Mouse (Mus musculus): Measurements from ENCODE around the gene Rgs10. TPM values are rescaled to one million over a fixed set of nuclear protein-coding genes. Genes with fewer than 3 reads are reported as not detected.

Rgs10 gene
- polyA plus RNA-seq, 1 experiment from 2014 or later, result 32.6 TPM

- no peak overlapping the region for H3K4me2 ChIP-seq (replicated peaks; ENCODE audit: low read depth, low read length)
Measured at GRCm38 (mm10) chr7:128330981-128331380, 87.6 kb downstream of the Rgs10 start.

GRCm38 (mm10) chr7:128324977-128325376 is 93.6 kb downstream of the Rgs10 start:
- H3K9ac ChIP-seq (replicated peaks; ENCODE audit: low read depth, low read length), result no peak overlapping the region
- H3K27me3 ChIP-seq (ENCODE audit: control insufficient read depth, insufficient read depth, low read length), result no peaks in the 10 kb centered on the region
- no peaks in the 10 kb centered on the region for H3K9me3 ChIP-seq (ENCODE audit: control insufficient read depth, low read depth, low read length)
- H3K4me1 ChIP-seq (ENCODE audit: control insufficient read depth, insufficient read depth, low read length), result peaks cover 10% of the 10 kb centered on the region; the same call in 1 of the 2 replicates
- no peak overlapping the region for H3K4me2 ChIP-seq (replicated peaks; ENCODE audit: low read depth, low read length)
- no peaks in the 10 kb centered on the region for H3K36me3 ChIP-seq (ENCODE audit: control insufficient read depth, insufficient read depth, low read length)
- no peak overlapping the region for H3K4me3 ChIP-seq (ENCODE audit: low read depth, low read length)
- 76% methylated on average over 1 of the region's 1 CpGs for WGBS
- no peak for ATAC-seq (ENCODE audit: insufficient number of reproducible peaks, insufficient read depth, low FRiP score, low read depth)
- no peak overlapping the region for H3K27ac ChIP-seq (ENCODE audit: low read length)

More at GRCm38 (mm10) chr7:128330981-128331380, 87.6 kb downstream of the Rgs10 start:
- H3K36me3 ChIP-seq (ENCODE audit: control insufficient read depth, insufficient read depth, low read length), result no peaks in the 10 kb centered on the region
- H3K27me3 ChIP-seq (ENCODE audit: control insufficient read depth, insufficient read depth, low read length), result no peaks in the 10 kb centered on the region
- H3K27ac ChIP-seq (ENCODE audit: low read length), result no peak overlapping the region
- 55% methylated on average over 9 of the region's 9 CpGs for WGBS
- H3K4me1 ChIP-seq (ENCODE audit: control insufficient read depth, insufficient read depth, low read length), result no peaks in the 10 kb centered on the region
- no peaks in the 10 kb centered on the region for H3K9me3 ChIP-seq (ENCODE audit: control insufficient read depth, low read depth, low read length)
- no peak overlapping the region for H3K9ac ChIP-seq (replicated peaks; ENCODE audit: low read depth, low read length)
- ATAC-seq (ENCODE audit: insufficient number of reproducible peaks, insufficient read depth, low FRiP score, low read depth), result no peak
- H3K4me3 ChIP-seq (ENCODE audit: low read depth, low read length), result no peak overlapping the region

Other genes starting within 250 kb of the Rgs10 start
- 0.41 TPM in 1 of 2 replicates, not detected in the other for gene Cox6a2, start 212.4 kb downstream of the Rgs10 start, polyA plus RNA-seq (2014; fragmentation: Nextera tagmentation; extraction: Ambion mirVana)
- gene Armc5, start 181.4 kb downstream of the Rgs10 start, polyA plus RNA-seq (2014; fragmentation: Nextera tagmentation; extraction: Ambion mirVana), result 11.5 and 12.2 TPM in 2 replicates
- 9.7 and 9.9 TPM in 2 replicates for gene 9130023H24Rik, start 180.7 kb downstream of the Rgs10 start, polyA plus RNA-seq (2014; fragmentation: Nextera tagmentation; extraction: Ambion mirVana)
- 203 and 205 TPM in 2 replicates for gene Tgfb1i1, start 171.9 kb downstream of the Rgs10 start, polyA plus RNA-seq (2014; fragmentation: Nextera tagmentation; extraction: Ambion mirVana)
- gene Slc5a2, start 153.1 kb downstream of the Rgs10 start, polyA plus RNA-seq (2014; fragmentation: Nextera tagmentation; extraction: Ambion mirVana), result 1.00 and 2.5 TPM in 2 replicates
- gene BC017158, start 120.6 kb downstream of the Rgs10 start, polyA plus RNA-seq (2014; fragmentation: Nextera tagmentation; extraction: Ambion mirVana), result 36.8 and 42.8 TPM in 2 replicates
- gene Tial1, start 43.0 kb upstream of the Rgs10 start, polyA plus RNA-seq (2014; fragmentation: Nextera tagmentation; extraction: Ambion mirVana), result 46.6 and 48.8 TPM in 2 replicates
- gene Bag3, start 104.9 kb upstream of the Rgs10 start, polyA plus RNA-seq (2014; fragmentation: Nextera tagmentation; extraction: Ambion mirVana), result 18.1 and 19.3 TPM in 2 replicates
- gene Inpp5f, start 192.6 kb upstream of the Rgs10 start, polyA plus RNA-seq (2014; fragmentation: Nextera tagmentation; extraction: Ambion mirVana), result 33.9 and 38.6 TPM in 2 replicates